Mouse (Mus musculus) myocyte (in vitro differentiated cells): ENCODE data around the gene Tep1. TPM values are rescaled to one million over a fixed set of nuclear protein-coding genes. Genes with fewer than 3 reads are reported as not detected.

Experiments
- H3K27me3 ChIP-seq: one replicate; pipeline ENCODE4 v1.6.1; 2011; ENCODE audit not compliant: control insufficient read depth, insufficient read depth, insufficient read length
- H3K36me3 ChIP-seq: one replicate; pipeline ENCODE4 v1.6.1; 2011; ENCODE audit not compliant: control insufficient read depth, insufficient read depth
- H3K4me2 ChIP-seq: one replicate; pipeline ENCODE4 v1.6.1; 2011; ENCODE audit warnings: low read depth, control low read depth
- H3K4me3 ChIP-seq: one replicate; pipeline ENCODE4 v1.5.1; 2011; ENCODE audit warnings: mild to moderate bottlenecking, control low read depth, moderate library complexity
- H3K79me2 ChIP-seq: one replicate; pipeline ENCODE4 v1.6.1; 2011; ENCODE audit not compliant: control insufficient read depth, insufficient read depth
- H3ac ChIP-seq: one replicate; pipeline ENCODE4 v1.6.1; 2011; ENCODE audit not compliant: control insufficient read depth, insufficient read length
- CEBPB ChIP-seq: IDR thresholded peaks from 2 replicates; pipeline ENCODE4 v1.6.1; 2011; ENCODE audit warnings: mild to moderate bottlenecking, moderate library complexity; ENCODE audit not compliant: poor library complexity, insufficient read depth, severe bottlenecking
- E2F4 ChIP-seq: IDR thresholded peaks from one replicate; pipeline ENCODE4 v1.6.1; 2011; ENCODE audit warnings: mild to moderate bottlenecking, control low read depth, moderate library complexity; ENCODE audit not compliant: insufficient read depth
- MAX ChIP-seq: IDR thresholded peaks from one replicate; pipeline ENCODE4 v1.6.1; 2011; ENCODE audit warnings: low read depth, mild to moderate bottlenecking, control low read depth
- MYOD1 ChIP-seq, 3 experiments: IDR thresholded peaks; one replicate each; pipeline ENCODE4 v1.6.1; 2011; ENCODE audit warnings: control low read depth in 2 of 3, low read depth in 2 of 3, mild to moderate bottlenecking in 2 of 3, moderate library complexity in 1 of 3; ENCODE audit not compliant: insufficient read length in 2 of 3, control insufficient read depth in 1 of 3
- MYOG ChIP-seq, 3 experiments: IDR thresholded peaks; one replicate each; pipeline ENCODE4 v1.6.1; 2011; ENCODE audit warnings: control low read depth in 2 of 3, low read depth in 2 of 3, mild to moderate bottlenecking in 2 of 3; ENCODE audit not compliant: insufficient read length in 2 of 3, control insufficient read depth in 1 of 3, insufficient read depth in 1 of 3
- POLR2A ChIP-seq: IDR thresholded peaks from one replicate; pipeline ENCODE4 v1.6.1; 2011; ENCODE audit warnings: low read depth, mild to moderate bottlenecking, control low read depth, moderate library complexity; ENCODE audit not compliant: insufficient read length
- POLR2AphosphoS2 ChIP-seq: IDR thresholded peaks from one replicate; pipeline ENCODE4 v1.6.1; 2011; ENCODE audit warnings: low read depth, control low read depth; ENCODE audit not compliant: insufficient read length
- REST ChIP-seq: IDR thresholded peaks from one replicate; pipeline ENCODE4 v1.6.1; 2011; ENCODE audit warnings: mild to moderate bottlenecking, control low read depth, moderate library complexity; ENCODE audit not compliant: insufficient read depth, insufficient read length
- SRF ChIP-seq: IDR thresholded peaks from one replicate; pipeline ENCODE4 v1.6.1; 2011; ENCODE audit warnings: low read depth; ENCODE audit not compliant: control insufficient read depth, insufficient read length
- TCF12 ChIP-seq: IDR thresholded peaks from one replicate; pipeline ENCODE4 v1.6.1; 2011; ENCODE audit warnings: mild to moderate bottlenecking, control low read depth; ENCODE audit not compliant: poor library complexity, insufficient read depth, severe bottlenecking
- TCF3 ChIP-seq: IDR thresholded peaks from one replicate; pipeline ENCODE4 v1.6.1; 2011; ENCODE audit warnings: low read depth, control low read depth; ENCODE audit not compliant: insufficient read length
- USF1 ChIP-seq: IDR thresholded peaks from one replicate; pipeline ENCODE4 v1.6.1; 2011; ENCODE audit warnings: low read depth, mild to moderate bottlenecking, control low read depth, moderate library complexity
- polyA plus RNA-seq: library from polyadenylated mRNA; unstranded; fragments of >200 nt; fragmentation: generic; extraction: Trizol; gene quantifications from one replicate; pipeline ENCODE4 v1.2.1, GENCODE M21; 2012; ENCODE audit warnings: missing spikeins

Tep1 gene
- polyA plus RNA-seq, 1 experiment = 20.6 TPM

DNA sequence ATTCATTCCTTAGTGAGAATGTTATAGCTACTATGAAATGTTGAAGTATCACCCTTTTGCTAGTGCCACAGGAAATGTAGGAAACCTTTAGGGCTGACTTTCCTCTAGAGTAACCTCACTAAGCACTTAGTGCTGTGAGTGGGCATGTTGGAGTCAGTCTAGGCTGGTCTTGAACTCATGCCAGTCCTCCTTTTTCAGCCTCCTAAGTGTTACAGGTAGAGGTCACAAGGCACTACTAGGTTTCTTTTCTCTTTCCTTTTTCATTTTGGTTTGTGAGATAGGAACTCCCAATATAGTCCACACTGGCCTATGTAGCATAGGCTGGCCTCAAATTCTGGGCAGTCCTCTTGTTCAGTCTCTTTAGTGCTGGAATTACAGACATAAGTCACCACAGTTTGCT lies 25.0 kb upstream of the Tep1 start:
- no peak for TF ChIP-seq CEBPB
- no peak for TF ChIP-seq E2F4
- no peak for TF ChIP-seq TCF12
- TF ChIP-seq REST = no peak
- TF ChIP-seq MYOD1 (IDR thresholded peaks at IDR 0.05; ENCODE audit: control insufficient read depth in 1 of 3, insufficient read length in 2 of 3, low read depth in 2 of 3) = no peak
- no peak for TF ChIP-seq POLR2A
- no peak for TF ChIP-seq POLR2AphosphoS2
- no peak for TF ChIP-seq SRF
- no peak for TF ChIP-seq MAX
- no peak for TF ChIP-seq USF1
- no peak for TF ChIP-seq TCF3
- no peak for TF ChIP-seq MYOG (IDR thresholded peaks at IDR 0.05; ENCODE audit: control insufficient read depth in 1 of 3, insufficient read depth in 1 of 3, insufficient read length in 2 of 3, low read depth in 2 of 3)
- Histone ChIP-seq H3K79me2 (no peaks in the 10 kb centered on the region), H3K4me2 (peak overlapping the region; percentile 90), H3K4me3 (peak overlapping the region; percentile 42), H3K27me3 (no peaks in the 10 kb centered on the region), H3K36me3 (no peaks in the 10 kb centered on the region), H3ac (no peak overlapping the region)

DNA sequence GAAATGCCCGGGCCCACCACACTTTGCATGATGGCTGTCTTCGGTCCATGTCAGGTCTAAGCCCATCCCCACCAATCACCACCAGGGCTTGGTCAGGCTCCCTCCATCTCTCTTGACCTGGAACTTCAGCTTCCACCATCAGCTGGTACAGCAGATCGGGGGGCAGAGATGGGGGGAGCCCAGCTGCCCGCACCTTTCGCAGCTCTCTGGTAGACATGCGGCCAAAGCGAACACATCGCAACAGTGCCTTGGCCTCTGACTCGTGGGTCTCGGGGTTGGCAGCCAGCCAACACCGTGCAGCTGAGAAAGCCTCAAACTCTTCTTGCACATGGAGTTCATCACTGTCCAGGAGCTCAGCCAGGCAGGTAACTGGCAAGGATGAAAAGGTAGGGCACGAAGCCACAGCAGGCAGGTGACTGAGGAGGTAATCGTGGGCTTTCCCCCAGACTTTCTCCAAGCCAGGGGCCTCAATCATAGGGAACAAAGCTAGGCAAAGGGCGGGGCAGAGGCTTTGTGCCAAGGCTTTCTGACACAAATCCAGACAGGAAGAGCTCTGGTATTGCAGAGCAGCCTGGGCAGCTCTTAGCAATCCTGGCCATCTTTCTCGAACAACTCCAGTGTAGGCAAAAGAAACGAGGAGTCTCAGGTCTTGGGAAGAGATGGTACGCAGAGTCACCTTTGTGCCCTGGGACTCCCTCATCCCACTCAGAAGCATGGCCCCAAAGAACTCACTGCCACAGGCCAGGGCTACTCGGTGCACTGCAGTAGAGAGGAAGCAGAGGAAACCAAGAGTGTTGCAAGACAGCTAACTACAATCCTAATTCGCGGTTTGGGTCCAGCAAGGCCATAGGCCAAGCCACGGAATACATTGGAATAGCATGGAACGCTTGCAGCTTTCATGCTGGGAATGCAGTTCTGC lies 22.4 kb upstream of the Tep1 start:
- H3K27me3 ChIP-seq = no peaks in the 10 kb centered on the region

GRCm38 (mm10) chr14:50892091-50892490 lies 21.7 kb upstream of the Tep1 start:
- Histone ChIP-seq H3K4me2 (no peak overlapping the region), H3ac (no peak overlapping the region), H3K4me3 (no peak overlapping the region), H3K27me3 (no peaks in the 10 kb centered on the region), H3K36me3 (no peaks in the 10 kb centered on the region), H3K79me2 (no peaks in the 10 kb centered on the region)
- no peak for TF ChIP-seq MYOG (IDR thresholded peaks at IDR 0.05; ENCODE audit: control insufficient read depth in 1 of 3, insufficient read depth in 1 of 3, insufficient read length in 2 of 3, low read depth in 2 of 3)
- TF ChIP-seq TCF12 = no peak
- TF ChIP-seq USF1 = no peak
- no peak for TF ChIP-seq SRF
- TF ChIP-seq E2F4 = no peak
- no peak for TF ChIP-seq POLR2AphosphoS2
- TF ChIP-seq REST = no peak
- TF ChIP-seq POLR2A = no peak
- no peak for TF ChIP-seq TCF3
- no peak for TF ChIP-seq CEBPB
- no peak for TF ChIP-seq MYOD1 (IDR thresholded peaks at IDR 0.05; ENCODE audit: control insufficient read depth in 1 of 3, insufficient read length in 2 of 3, low read depth in 2 of 3)
- TF ChIP-seq MAX = no peak

More for the DNA sequence above, 22.4 kb upstream of the Tep1 start:
- Histone ChIP-seq H3K4me2 (no peak overlapping the region), H3ac (no peak overlapping the region), H3K79me2 (no peaks in the 10 kb centered on the region), H3K36me3 (no peaks in the 10 kb centered on the region), H3K4me3 (no peak overlapping the region)
- TF ChIP-seq USF1 (no peak), POLR2A (no peak), CEBPB (no peak), REST (no peak), POLR2AphosphoS2 (no peak), MAX (no peak), TCF3 (no peak), SRF (no peak), E2F4 (no peak), MYOG (IDR thresholded peaks at IDR 0.05; ENCODE audit: control insufficient read depth in 1 of 3, insufficient read depth in 1 of 3, insufficient read length in 2 of 3, low read depth in 2 of 3) (no peak)

- no peaks in the 10 kb centered on the region for H3K36me3 ChIP-seq
- H3K4me3 ChIP-seq = no peak overlapping the region
- H3K4me2 ChIP-seq = no peak overlapping the region
- no peak overlapping the region for H3ac ChIP-seq
- TF ChIP-seq SRF (no peak), CEBPB (no peak), E2F4 (no peak), MAX (no peak), POLR2AphosphoS2 (no peak), USF1 (no peak), MYOD1 (IDR thresholded peaks at IDR 0.05; ENCODE audit: control insufficient read depth in 1 of 3, insufficient read length in 2 of 3, low read depth in 2 of 3) (no peak), POLR2A (no peak), MYOG (IDR thresholded peaks at IDR 0.05; ENCODE audit: control insufficient read depth in 1 of 3, insufficient read depth in 1 of 3, insufficient read length in 2 of 3, low read depth in 2 of 3) (no peak), TCF3 (no peak), TCF12 (no peak), REST (no peak)
- no peaks in the 10 kb centered on the region for H3K79me2 ChIP-seq
- H3K27me3 ChIP-seq = no peaks in the 10 kb centered on the region
These were observed 21.3 kb upstream of the Tep1 start for GRCm38 (mm10) chr14:50891621-50892020.
